Mouse (Mus musculus): Measurements from ENCODE around the gene Snx22.

DNA sequence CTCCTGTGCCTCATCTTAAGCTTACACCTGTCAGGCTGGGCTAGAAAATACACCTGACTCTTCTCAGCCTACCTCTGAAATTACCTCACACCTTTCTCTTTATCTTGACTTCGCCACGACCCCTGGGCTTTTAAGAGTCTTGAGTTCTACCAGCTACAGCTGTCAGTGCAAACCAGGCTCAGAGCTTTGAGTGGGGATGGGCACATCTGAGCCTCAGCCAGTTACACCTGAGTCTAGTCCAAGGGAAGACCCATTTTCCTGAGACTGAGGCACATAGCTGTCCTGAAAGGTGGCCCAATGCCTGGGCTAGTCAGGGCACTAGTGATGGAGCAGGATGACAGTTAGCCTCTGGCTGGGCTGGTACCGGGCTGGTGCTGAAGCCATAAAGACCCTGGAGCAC lies 2.7 kb downstream of the Snx22 start:
- TF ChIP-seq CTCF (IDR thresholded peaks at IDR 0.05; ENCODE audit: borderline replicate concordance, control insufficient read depth, extremely low read depth, insufficient read depth, low read length, poor library complexity) (no peak), POLR2A (IDR thresholded peaks at IDR 0.05; ENCODE audit: control insufficient read depth, extremely low read depth, insufficient read depth, low read length, poor library complexity) (no peak)

Measured in thymus, adult 2 months (tissue).